Mouse (Mus musculus) bone marrow macrophage, adult 2 months (primary cell): ENCODE measurements around the gene Necap1. TPM values are rescaled to one million over a fixed set of nuclear protein-coding genes. Genes with fewer than 3 reads are reported as not detected.

Source experiments
- H3K27ac ChIP-seq: 2 replicates; pipeline ENCODE4 v1.5.1; 2012; ENCODE audit warnings: low read depth, low read length; ENCODE audit not compliant: insufficient read depth
- H3K4me1 ChIP-seq: 2 replicates; pipeline ENCODE4 v1.6.1; 2012; ENCODE audit warnings: low read length; ENCODE audit not compliant: control insufficient read depth, insufficient read depth
- H3K4me3 ChIP-seq: 2 replicates; pipeline ENCODE4 v1.5.1; 2012; ENCODE audit warnings: mild to moderate bottlenecking, low read length, moderate library complexity; ENCODE audit not compliant: insufficient read depth
- CTCF ChIP-seq: IDR thresholded peaks from 2 replicates; pipeline ENCODE4 v1.5.1; 2012; ENCODE audit warnings: low read depth, mild to moderate bottlenecking, low read length, moderate library complexity
- POLR2A ChIP-seq: IDR thresholded peaks from 2 replicates; pipeline ENCODE4 v1.6.1; 2012; ENCODE audit warnings: mild to moderate bottlenecking, low read depth, low read length, borderline replicate concordance
- polyA plus RNA-seq: library from polyadenylated mRNA; stranded (reverse); fragments of >200 nt; gene quantifications from 2 replicates; pipeline ENCODE4 v1.2.4, GENCODE M21; 2012; ENCODE audit not compliant: missing spikeins, insufficient read depth, insufficient read length

Necap1 gene
- polyA plus RNA-seq, 1 experiment = 61.2 TPM

DNA sequence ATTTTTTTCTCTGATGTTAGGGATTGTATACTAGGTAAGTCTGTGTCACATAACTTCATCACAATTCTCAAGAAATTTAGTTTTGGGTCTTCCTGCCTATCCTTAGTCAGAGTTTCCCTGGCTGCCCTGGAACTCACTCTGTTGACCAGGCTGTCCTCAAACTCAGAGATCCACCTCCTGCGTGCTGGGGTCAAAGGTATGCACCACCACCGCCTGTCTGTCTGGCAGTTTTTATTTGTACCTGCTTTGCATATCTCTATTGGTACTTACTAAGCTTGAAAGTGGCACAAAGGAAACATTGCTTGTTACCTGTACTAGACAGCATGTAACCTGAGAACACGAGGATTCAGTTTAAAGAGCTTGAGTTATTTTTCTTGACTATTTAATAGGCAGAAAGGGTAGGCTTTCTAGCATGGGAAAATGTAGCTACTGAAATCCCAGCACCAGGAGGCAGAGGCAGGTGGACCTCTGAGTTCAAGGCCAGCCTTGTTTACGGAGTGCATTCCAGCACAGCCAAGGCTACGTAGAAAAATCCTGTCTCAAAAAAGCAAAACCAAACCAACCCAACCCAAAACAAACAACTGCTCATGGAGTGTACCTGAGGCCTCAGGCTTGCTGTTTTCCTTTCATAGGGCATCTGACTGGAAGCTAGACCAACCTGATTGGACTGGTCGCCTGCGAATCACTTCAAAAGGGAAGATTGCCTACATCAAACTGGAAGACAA, 5.7 kb downstream of the Necap1 start:
- peaks cover 40% of the 10 kb centered on the region for H3K4me1 ChIP-seq
- H3K27ac ChIP-seq = no peak overlapping the region
- H3K4me3 ChIP-seq = no peak overlapping the region
- TF ChIP-seq CTCF (no peak), POLR2A (no peak)

DNA sequence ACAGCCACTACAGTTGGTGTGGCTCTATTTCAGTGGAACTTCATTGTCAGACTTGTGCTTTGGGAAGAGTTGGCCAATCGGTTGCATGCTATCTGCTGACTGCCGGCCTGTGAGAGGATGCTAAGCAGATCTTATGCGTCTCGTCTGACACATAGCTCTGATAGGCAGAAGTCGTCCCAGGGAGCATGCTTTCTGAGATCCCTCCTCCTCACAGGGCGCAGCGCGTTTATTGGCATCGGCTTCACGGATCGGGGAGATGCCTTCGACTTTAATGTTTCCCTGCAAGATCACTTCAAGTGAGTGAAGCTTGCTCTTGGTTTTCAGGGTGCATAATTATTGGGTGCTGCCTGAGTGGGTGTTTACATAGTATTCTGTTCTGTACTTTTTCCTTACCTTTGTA, 7.0 kb downstream of the Necap1 start:
- Histone ChIP-seq H3K4me3 (no peak overlapping the region), H3K27ac (no peak overlapping the region), H3K4me1 (peaks cover 35% of the 10 kb centered on the region)
- TF ChIP-seq POLR2A = no peak
- TF ChIP-seq CTCF = no peak

DNA sequence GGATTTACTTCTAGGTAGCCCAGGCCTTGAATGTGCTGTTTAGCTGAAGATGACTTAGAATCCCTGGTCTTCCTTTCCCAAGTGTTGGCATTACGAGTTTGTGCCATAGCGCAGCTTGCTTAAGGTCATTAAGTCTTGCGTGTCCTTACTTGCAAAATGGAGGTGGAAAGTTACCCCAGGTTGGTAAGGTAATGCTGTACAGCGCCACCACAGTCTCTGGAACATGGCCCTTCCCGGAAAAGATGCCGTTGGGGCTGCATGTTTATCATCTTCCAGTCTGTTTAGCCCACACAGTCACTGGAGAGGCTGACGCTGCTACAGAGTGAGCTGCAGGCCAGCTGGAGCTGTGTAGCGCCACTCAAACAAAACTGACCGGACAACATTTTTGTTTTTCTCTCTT, 9.3 kb downstream of the Necap1 start:
- no peak overlapping the region for H3K27ac ChIP-seq
- no peak overlapping the region for H3K4me3 ChIP-seq
- TF ChIP-seq POLR2A (no peak), CTCF (no peak)
- H3K4me1 ChIP-seq = peaks cover 19% of the 10 kb centered on the region

DNA sequence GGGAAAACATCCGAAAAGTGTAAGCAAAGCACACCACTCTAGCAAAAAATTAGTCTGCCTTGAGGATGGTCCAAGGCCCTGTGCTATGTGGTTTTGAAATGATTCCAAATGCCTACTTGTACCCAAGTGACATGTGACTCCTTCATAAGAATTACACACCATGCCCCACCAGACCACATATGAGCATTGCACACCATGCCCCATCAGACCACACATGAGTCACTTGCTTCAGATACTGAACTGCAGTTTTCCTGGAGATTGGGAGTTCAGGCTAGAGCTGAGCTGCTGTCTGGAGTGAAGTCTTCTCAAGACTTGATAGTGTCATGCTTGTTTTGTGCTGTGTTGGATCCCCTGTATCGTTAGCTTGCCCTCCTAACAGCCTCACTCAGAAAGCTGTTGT, 15.3 kb downstream of the Necap1 start:
- H3K4me3 ChIP-seq = no peak overlapping the region
- peak overlapping the region; percentile 18; the same call in 1 of the 2 replicates for H3K27ac ChIP-seq
- H3K4me1 ChIP-seq = peaks cover 3% of the 10 kb centered on the region
- TF ChIP-seq POLR2A (no peak), CTCF (no peak)

DNA sequence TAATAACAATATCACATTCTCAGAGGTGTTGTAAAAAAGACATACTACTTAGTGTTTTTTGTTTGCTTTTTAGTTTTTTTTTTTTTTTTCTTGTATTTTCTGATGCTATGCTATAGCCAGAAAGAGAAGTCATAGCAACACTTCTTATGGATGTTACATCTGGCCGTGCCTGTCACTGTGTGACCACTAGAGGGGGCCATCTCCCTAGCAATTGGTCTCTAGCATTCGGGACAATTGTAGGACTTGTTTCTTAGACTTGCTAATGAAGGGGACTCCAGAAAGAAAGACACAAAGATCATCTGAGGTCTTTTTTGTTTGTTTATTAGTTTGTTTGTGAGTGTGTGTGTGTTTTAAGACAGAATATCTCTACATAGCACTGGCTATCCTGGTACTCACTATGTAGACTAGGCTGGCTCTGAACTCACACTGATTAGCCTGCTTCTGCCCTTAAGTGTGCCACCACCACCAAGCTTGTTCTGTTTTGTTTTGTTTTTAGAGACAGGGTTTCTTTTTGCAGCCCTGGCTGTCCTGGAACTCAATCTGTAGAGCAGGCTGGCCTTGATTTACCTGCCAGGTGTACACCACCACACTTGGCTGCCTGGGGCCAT, 18.3 kb downstream of the Necap1 start:
- Histone ChIP-seq H3K4me3 (no peak overlapping the region), H3K4me1 (peaks cover 3% of the 10 kb centered on the region; the same call in 1 of the 2 replicates), H3K27ac (no peak overlapping the region)
- TF ChIP-seq POLR2A (no peak), CTCF (peak; percentile 53)

DNA sequence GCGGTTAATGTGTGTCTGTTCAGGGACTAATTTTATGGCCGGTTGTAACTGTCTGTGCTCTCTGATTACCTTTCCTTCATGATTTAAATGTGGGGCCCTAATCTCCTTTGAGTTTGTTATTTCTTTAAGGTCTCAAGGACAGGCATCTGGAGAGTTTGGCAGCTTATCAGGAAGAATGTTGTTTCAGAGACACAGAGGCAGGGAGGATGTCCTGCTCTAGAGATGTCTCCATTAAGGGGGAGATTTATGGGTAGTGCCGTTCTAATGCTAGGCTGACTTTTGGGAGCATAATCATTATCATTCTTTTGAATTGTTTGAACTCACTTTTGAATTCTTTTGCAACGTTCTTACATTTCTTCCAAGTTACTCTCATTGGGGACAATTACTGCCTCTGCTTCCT, 45.6 kb downstream of the Necap1 start:
- Histone ChIP-seq H3K4me1 (peaks cover 29% of the 10 kb centered on the region), H3K27ac (peak overlapping the region; percentile 99), H3K4me3 (no peak overlapping the region)
- TF ChIP-seq CTCF (no peak), POLR2A (no peak)

DNA sequence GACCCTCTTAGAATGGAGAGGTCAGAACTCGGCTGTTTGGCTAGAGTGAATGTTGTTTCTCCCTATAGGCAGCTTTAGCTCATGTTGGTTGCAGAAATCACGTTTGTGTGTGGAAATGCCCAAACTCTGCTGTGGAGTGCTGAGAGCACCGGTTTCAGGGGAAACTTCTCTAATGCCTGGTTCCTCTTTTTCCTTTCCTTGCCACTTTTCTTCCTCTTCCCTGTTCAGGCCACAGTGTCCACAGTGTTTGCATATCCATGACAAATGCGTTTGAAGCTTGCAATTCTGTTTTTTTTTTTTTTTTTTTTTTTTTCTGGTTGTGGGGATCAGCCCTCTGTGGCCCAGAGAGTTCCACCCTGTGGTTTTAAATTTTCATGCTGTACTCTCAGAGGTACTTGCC, 47.2 kb downstream of the Necap1 start, which contains the start of gene Clec4a1:
Gene Clec4a1, plus strand, starts transcription at position 398 of the 400 bp plus-strand sequence.
- H3K27ac ChIP-seq = peak within 1 kb of the TSS; percentile 99
- peaks cover 38% of the 10 kb centered on the region for H3K4me1 ChIP-seq
- TF ChIP-seq POLR2A (no peak), CTCF (no peak)
- peak within 1 kb of the TSS; percentile 48 for H3K4me3 ChIP-seq

DNA sequence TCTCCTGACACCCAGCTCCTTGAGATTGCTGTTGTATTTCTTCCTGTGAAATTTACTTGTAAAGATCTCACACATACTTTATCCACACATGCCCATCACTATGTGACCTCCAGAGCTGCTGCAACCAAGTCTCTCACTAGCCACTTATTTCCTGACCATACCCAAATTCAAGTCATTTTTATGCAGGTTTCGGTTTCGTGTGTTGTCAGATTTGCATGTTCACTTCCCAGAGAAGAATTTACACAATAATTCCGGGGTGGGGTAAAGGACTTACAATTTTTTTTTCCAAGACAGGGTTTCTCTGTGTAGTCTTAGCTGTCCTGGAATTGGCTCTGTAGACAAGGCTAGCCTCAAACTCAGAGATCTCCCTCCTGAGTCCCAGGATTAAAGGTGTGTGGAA, 60.6 kb downstream of the Necap1 start:
- TF ChIP-seq CTCF (no peak), POLR2A (no peak)
- H3K27ac ChIP-seq = peak overlapping the region; percentile 61
- H3K4me3 ChIP-seq = no peak overlapping the region

More for the DNA sequence above, 60.6 kb downstream of the Necap1 start:
- peaks cover 18% of the 10 kb centered on the region for H3K4me1 ChIP-seq

Other genes with a start within 250 kb of the Necap1 start
- 14.6 and 20.2 TPM in 2 replicates for gene Dppa3, start 248.1 kb upstream of the Necap1 start, polyA plus RNA-seq
- not detected in 2 replicates for gene Nanog, start 167.0 kb upstream of the Necap1 start, polyA plus RNA-seq
- 5.8 and 6.4 TPM in 2 replicates for gene Slc2a3, start 72.8 kb upstream of the Necap1 start, polyA plus RNA-seq
- gene Foxj2, start 54.6 kb upstream of the Necap1 start, polyA plus RNA-seq = 30.3 and 34.4 TPM in 2 replicates
- gene C3ar1, start 18.3 kb upstream of the Necap1 start, polyA plus RNA-seq = 718 and 808 TPM in 2 replicates
- 1,148 and 1,154 TPM in 2 replicates for gene Clec4a1, start 47.4 kb downstream of the Necap1 start, polyA plus RNA-seq
- gene Clec4a3, start 78.0 kb downstream of the Necap1 start, polyA plus RNA-seq = 491 and 503 TPM in 2 replicates
- 1.2 and 3.0 TPM in 2 replicates for gene Clec4a4, start 115.9 kb downstream of the Necap1 start, polyA plus RNA-seq
- gene Clec4b1, start 175.5 kb downstream of the Necap1 start, polyA plus RNA-seq = 78.5 and 82.7 TPM in 2 replicates
- 591 and 603 TPM in 2 replicates for gene Clec4a2, start 232.0 kb downstream of the Necap1 start, polyA plus RNA-seq